Mouse (Mus musculus): ENCODE data around the gene Tex14. TPM values are rescaled to one million over a fixed set of nuclear protein-coding genes. Genes with fewer than 3 reads are reported as not detected.
"Not testable (repeated sequence)": the region's sequence is repeated elsewhere in the genome, so short reads cannot be mapped to it uniquely, and the experiment has no call there.

The Tex14 gene
- polyA plus RNA-seq, 1 experiment from 2014 or later: 0.36 TPM

- 81% methylated on average over 4 of the region's 4 CpGs for WGBS
- H3K9ac ChIP-seq (ENCODE audit: low read length); H3K4me3 ChIP-seq (replicated peaks; ENCODE audit: low read length); H3K27me3 ChIP-seq (ENCODE audit: control insufficient read depth, insufficient read depth, low read length); H3K27ac ChIP-seq (ENCODE audit: low read length); H3K36me3 ChIP-seq (ENCODE audit: control insufficient read depth, insufficient read depth, low read length); H3K9me3 ChIP-seq (replicated peaks; ENCODE audit: control insufficient read depth, low read length); H3K4me2 ChIP-seq (ENCODE audit: low read depth, low read length); ATAC-seq (ENCODE audit: insufficient read depth, low FRiP score); H3K4me1 ChIP-seq (ENCODE audit: control insufficient read depth, insufficient read depth, low read length): not testable (repeated sequence)
These were observed 59.0 kb downstream of the Tex14 start for GRCm38 (mm10) chr11:87463792-87464430.

GRCm38 (mm10) chr11:87465990-87466593, 61.2 kb downstream of the Tex14 start:
- H3K27me3 ChIP-seq (ENCODE audit: control insufficient read depth, insufficient read depth, low read length): no peaks in the 10 kb centered on the region
- H3K4me1 ChIP-seq (ENCODE audit: control insufficient read depth, insufficient read depth, low read length): peaks cover 9% of the 10 kb centered on the region
- WGBS: 71% methylated on average over 6 of the region's 6 CpGs
- H3K4me2 ChIP-seq (ENCODE audit: low read depth, low read length): no peak overlapping the region
- H3K27ac ChIP-seq (ENCODE audit: low read length): no peak overlapping the region
- no peak overlapping the region for H3K9ac ChIP-seq (ENCODE audit: low read length)
- H3K36me3 ChIP-seq (ENCODE audit: control insufficient read depth, insufficient read depth, low read length): no peaks in the 10 kb centered on the region
- no peak for ATAC-seq (ENCODE audit: insufficient read depth, low FRiP score)
- no peaks in the 10 kb centered on the region for H3K9me3 ChIP-seq (replicated peaks; ENCODE audit: control insufficient read depth, low read length)
- H3K4me3 ChIP-seq (replicated peaks; ENCODE audit: low read length): no peak overlapping the region

- H3K4me1 ChIP-seq (ENCODE audit: control insufficient read depth, insufficient read depth, low read length): peaks cover 9% of the 10 kb centered on the region
- WGBS: 27% methylated on average over 19 of the region's 19 CpGs
- no peak overlapping the region for H3K27ac ChIP-seq (ENCODE audit: low read length)
- H3K4me2 ChIP-seq (ENCODE audit: low read depth, low read length): no peak overlapping the region
- H3K27me3 ChIP-seq (ENCODE audit: control insufficient read depth, insufficient read depth, low read length): no peaks in the 10 kb centered on the region
- no peak overlapping the region for H3K4me3 ChIP-seq (replicated peaks; ENCODE audit: low read length)
- ATAC-seq (ENCODE audit: insufficient read depth, low FRiP score): no peak
- no peaks in the 10 kb centered on the region for H3K9me3 ChIP-seq (replicated peaks; ENCODE audit: control insufficient read depth, low read length)
- peak overlapping the region; percentile 39 for H3K9ac ChIP-seq (ENCODE audit: low read length)
- no peaks in the 10 kb centered on the region for H3K36me3 ChIP-seq (ENCODE audit: control insufficient read depth, insufficient read depth, low read length)
These were observed 62.8 kb downstream of the Tex14 start for GRCm38 (mm10) chr11:87467491-87468277.

- WGBS: 24% methylated on average over 7 of the region's 7 CpGs
These were observed 63.4 kb downstream of the Tex14 start for GRCm38 (mm10) chr11:87468278-87468655.

GRCm38 (mm10) chr11:87468706-87469315, 63.9 kb downstream of the Tex14 start:
- H3K9ac ChIP-seq (ENCODE audit: low read length): no peak overlapping the region
- no peak overlapping the region for H3K4me2 ChIP-seq (ENCODE audit: low read depth, low read length)
- H3K27ac ChIP-seq (ENCODE audit: low read length): no peak overlapping the region
- WGBS: 78% methylated on average over 9 of the region's 9 CpGs
- H3K9me3 ChIP-seq (replicated peaks; ENCODE audit: control insufficient read depth, low read length): no peaks in the 10 kb centered on the region
- no peak overlapping the region for H3K4me3 ChIP-seq (replicated peaks; ENCODE audit: low read length)
- H3K36me3 ChIP-seq (ENCODE audit: control insufficient read depth, insufficient read depth, low read length): no peaks in the 10 kb centered on the region
- H3K27me3 ChIP-seq (ENCODE audit: control insufficient read depth, insufficient read depth, low read length): no peaks in the 10 kb centered on the region
- no peak for ATAC-seq (ENCODE audit: insufficient read depth, low FRiP score)
- peaks cover 9% of the 10 kb centered on the region for H3K4me1 ChIP-seq (ENCODE audit: control insufficient read depth, insufficient read depth, low read length)

More at GRCm38 (mm10) chr11:87468278-87468655, 63.4 kb downstream of the Tex14 start:
- ATAC-seq (ENCODE audit: insufficient read depth, low FRiP score): no peak
- Histone ChIP-seq H3K27ac (ENCODE audit: low read length) (no peak overlapping the region), H3K27me3 (ENCODE audit: control insufficient read depth, insufficient read depth, low read length) (no peaks in the 10 kb centered on the region), H3K9ac (ENCODE audit: low read length) (no peak overlapping the region), H3K4me3 (replicated peaks; ENCODE audit: low read length) (no peak overlapping the region), H3K36me3 (ENCODE audit: control insufficient read depth, insufficient read depth, low read length) (no peaks in the 10 kb centered on the region), H3K4me1 (ENCODE audit: control insufficient read depth, insufficient read depth, low read length) (peaks cover 9% of the 10 kb centered on the region), H3K9me3 (replicated peaks; ENCODE audit: control insufficient read depth, low read length) (no peaks in the 10 kb centered on the region), H3K4me2 (ENCODE audit: low read depth, low read length) (no peak overlapping the region)

- WGBS: under 1% methylated on average over 25 of the region's 63 CpGs
- not testable (repeated sequence) for H3K27ac ChIP-seq (ENCODE audit: low read length); H3K4me1 ChIP-seq (ENCODE audit: control insufficient read depth, insufficient read depth, low read length)
These were observed 66.2 kb downstream of the Tex14 start for GRCm38 (mm10) chr11:87470807-87471698.

GRCm38 (mm10) chr11:87471699-87471997, 66.8 kb downstream of the Tex14 start:
- H3K27ac ChIP-seq (ENCODE audit: low read length); H3K4me2 ChIP-seq (ENCODE audit: low read depth, low read length); H3K4me1 ChIP-seq (ENCODE audit: control insufficient read depth, insufficient read depth, low read length); H3K9me3 ChIP-seq (replicated peaks; ENCODE audit: control insufficient read depth, low read length); H3K4me3 ChIP-seq (replicated peaks; ENCODE audit: low read length); H3K9ac ChIP-seq (ENCODE audit: low read length); H3K36me3 ChIP-seq (ENCODE audit: control insufficient read depth, insufficient read depth, low read length); H3K27me3 ChIP-seq (ENCODE audit: control insufficient read depth, insufficient read depth, low read length): not testable (repeated sequence)
- peak; percentile 24; the same call in 1 of the 2 replicates for ATAC-seq (ENCODE audit: insufficient read depth, low FRiP score)
- WGBS: 0% methylated on average over 1 of the region's 3 CpGs

More at GRCm38 (mm10) chr11:87470807-87471698, 66.2 kb downstream of the Tex14 start:
- not testable (repeated sequence) for H3K36me3 ChIP-seq (ENCODE audit: control insufficient read depth, insufficient read depth, low read length); H3K9me3 ChIP-seq (replicated peaks; ENCODE audit: control insufficient read depth, low read length); H3K27me3 ChIP-seq (ENCODE audit: control insufficient read depth, insufficient read depth, low read length)
- ATAC-seq (ENCODE audit: insufficient read depth, low FRiP score): peak; percentile 99
- H3K9ac ChIP-seq (ENCODE audit: low read length): peak overlapping the region; percentile 65
- H3K4me3 ChIP-seq (replicated peaks; ENCODE audit: low read length): peak overlapping the region; percentile 45
- H3K4me2 ChIP-seq (ENCODE audit: low read depth, low read length): peak overlapping the region; percentile 54

GRCm38 (mm10) chr11:87472058-87472457, 67.2 kb downstream of the Tex14 start:
- H3K36me3 ChIP-seq (ENCODE audit: control insufficient read depth, insufficient read depth, low read length); H3K4me1 ChIP-seq (ENCODE audit: control insufficient read depth, insufficient read depth, low read length); H3K9ac ChIP-seq (ENCODE audit: low read length); H3K27me3 ChIP-seq (ENCODE audit: control insufficient read depth, insufficient read depth, low read length); H3K27ac ChIP-seq (ENCODE audit: low read length); H3K4me3 ChIP-seq (replicated peaks; ENCODE audit: low read length); H3K4me2 ChIP-seq (ENCODE audit: low read depth, low read length); ATAC-seq (ENCODE audit: insufficient read depth, low FRiP score); H3K9me3 ChIP-seq (replicated peaks; ENCODE audit: control insufficient read depth, low read length): not testable (repeated sequence)
- WGBS: 26% methylated on average over 4 of the region's 4 CpGs

All from stomach, embryonic 16.5 days (tissue).